Mouse (Mus musculus) erythroid progenitor cell, adult 5-6 weeks (primary cell): Measurements from ENCODE around the gene Qtrt1. TPM values are rescaled to one million over a fixed set of nuclear protein-coding genes. Genes with fewer than 3 reads are reported as not detected.
"Not testable (repeated sequence)": the region's sequence is repeated elsewhere in the genome, so short reads cannot be mapped to it uniquely, and the experiment has no call there.

Experiments
- ATAC-seq: replicated peaks from 2 replicates; pipeline ENCODE4 v1.8.0; 2016; ENCODE audit warnings: moderate number of reproducible peaks, mild to moderate bottlenecking, moderate TSS enrichment, inconsistent platforms; ENCODE audit not compliant: poor library complexity, low FRiP score, severe bottlenecking
- total RNA-seq, 2 experiments: library from RNA; stranded (forward) in 1 of 2; stranded (reverse) in 1 of 2; fragments of 150-400 nt in 1 of 2; fragments of 186-747, 209-891 nt in 1 of 2; gene quantifications; 2 replicates each; pipeline versions ENCODE4 v1.2.3 to v1.2.4; 2015 to 2017; ENCODE audit warnings: low replicate concordance in 2 of 2

Qtrt1 gene
- total RNA-seq, 2 experiments from 2014 or later: 0.98 TPM; not detected in 1

DNA sequence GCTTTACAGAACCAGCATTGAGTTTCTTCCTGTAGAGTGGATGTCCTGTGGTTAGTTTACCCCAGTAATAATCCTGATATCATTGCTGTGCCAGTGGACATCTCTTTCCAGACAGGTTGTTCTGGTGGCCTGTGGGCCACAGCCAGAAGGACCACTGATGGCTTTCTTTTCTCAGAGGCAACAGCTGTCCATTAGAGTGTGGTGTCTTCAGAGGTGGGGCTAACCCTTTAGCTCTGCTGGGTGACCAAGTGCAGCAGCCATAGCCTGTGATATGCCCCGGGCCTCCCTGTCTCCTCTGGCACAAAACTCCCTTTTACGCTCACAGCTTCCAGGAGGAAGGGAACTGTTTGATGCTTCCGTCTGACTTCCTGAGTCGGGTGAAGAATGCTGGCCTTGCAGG lies 32.9 kb downstream of the Qtrt1 start:
- ATAC-seq: no peak

DNA sequence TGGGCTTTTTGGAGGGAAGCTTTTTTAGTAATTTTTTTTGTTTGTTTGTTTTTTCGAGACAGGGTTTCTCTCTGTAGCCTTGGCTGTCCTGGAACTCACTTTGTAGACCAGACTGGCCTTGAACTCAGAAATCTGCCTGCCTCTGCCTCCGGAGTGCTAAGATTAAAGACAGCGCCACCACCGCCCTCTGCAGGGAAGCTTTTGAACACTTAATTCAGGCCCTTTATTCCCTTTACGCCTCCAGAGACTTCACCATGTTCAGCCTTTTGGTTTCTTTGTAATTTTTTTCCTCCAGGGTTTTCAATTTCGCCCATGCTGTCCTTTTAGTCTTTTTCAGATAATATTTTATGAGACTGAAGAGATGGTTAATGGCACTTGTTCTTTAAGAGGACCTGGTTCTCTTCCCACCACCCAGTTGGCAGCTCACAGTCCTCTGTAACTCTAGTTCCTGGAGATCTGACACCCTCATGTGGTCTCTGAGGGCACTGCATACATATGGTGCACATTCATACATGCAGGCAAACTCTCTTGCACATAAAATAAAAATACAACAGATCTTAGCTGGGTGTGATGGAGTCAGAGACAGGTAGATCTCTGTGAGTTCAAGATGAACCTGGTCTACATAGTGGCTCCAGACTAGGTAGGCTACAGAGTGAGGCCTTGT lies 33.6 kb downstream of the Qtrt1 start:
- no peak for ATAC-seq

DNA sequence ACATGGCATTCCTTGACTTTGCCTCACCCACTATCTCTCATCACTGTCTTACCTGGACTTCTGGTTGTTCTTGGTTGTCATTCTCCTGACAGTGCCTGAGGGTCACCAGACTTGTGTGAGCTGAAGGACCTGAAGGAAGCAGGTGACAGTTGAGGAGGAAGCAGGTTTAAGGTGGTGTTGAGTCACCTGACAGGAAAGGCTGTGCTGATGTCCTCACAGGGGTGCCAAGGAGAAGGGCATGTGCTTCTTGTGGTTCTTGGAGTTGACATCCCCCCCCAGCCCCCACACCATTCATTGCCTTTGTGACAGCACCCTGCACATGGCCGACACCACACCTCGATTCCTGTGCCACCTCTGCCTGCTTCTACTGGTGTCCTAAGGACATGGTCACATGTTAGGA lies 36.1 kb downstream of the Qtrt1 start:
- ATAC-seq: no peak

DNA sequence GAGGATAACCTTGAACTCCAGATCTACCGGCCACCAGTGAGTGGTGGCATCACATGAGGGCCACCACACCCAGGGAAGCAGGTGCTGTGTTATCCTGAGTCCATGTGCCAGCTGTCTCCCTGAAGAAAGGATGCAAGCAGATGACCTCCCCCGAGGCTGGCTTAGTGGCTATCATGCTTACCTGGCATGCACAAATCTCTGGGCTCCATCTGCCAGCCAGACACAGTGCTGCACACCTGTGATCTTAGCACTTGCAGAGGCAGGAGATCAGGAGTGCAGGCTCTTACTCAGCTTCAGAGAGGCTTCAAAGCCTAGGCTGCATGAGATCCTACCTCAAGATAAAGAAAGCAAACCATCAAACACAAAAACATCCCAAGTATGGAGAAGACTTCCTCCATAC lies 38.1 kb downstream of the Qtrt1 start:
- ATAC-seq: no peak

DNA sequence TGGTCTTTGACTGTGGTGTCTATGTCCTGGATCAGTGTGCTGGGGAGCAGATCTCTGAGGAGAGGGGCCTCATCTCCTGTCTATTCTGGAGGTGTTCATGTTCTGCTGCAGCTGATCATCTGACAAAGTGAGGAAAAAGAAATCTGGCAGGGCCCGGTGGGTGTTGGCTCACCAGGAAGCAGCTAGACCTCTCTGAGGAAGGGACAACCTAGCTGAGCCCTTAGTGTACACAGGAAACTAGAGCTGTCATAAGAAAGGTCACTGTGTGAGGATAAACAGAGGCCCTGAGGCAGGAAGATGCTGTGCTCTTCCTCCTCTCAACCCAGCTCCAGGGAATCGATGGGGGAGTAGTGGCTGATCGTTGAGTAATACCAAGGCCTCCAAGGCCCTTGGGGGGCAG lies 38.6 kb downstream of the Qtrt1 start:
- ATAC-seq: no peak

DNA sequence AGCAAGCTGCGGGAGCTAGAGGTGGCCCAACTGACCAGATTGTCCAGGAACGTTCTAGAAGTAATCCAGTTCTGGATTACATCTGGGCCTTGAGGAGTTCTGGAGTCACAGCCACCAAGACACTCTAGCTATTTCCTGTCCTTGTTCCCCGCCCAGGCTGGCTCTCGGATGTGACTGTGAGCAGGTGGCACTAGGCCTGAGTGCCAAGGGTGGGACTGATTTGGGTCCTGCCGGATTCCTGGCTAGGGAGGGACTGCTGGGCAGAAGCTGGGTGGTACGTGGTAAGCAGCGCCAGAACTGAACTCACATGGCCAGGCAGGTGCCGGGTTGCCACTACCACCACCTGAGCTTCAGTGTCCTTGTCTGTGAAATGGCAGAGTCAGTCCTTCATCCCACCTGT lies 39.8 kb downstream of the Qtrt1 start:
- ATAC-seq: no peak

DNA sequence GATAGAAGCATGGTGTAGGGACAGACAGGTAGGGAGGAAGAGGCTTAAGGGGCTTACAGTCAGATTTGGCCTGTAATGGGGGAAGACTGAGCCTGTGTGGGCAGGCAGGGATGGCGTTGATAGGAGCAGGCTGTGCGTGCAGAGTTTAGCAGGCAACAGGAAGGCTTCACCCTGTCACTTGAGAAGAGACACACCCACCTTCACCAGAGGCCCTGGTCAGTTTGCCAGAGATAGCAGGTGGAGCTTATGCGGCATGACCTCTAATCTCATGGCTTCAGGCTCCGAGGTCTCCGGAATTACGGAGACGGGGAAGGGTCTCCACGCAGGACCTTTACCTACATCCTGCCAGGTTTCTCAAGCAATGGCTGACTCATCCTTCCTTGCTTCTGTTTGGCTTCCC lies 40.2 kb downstream of the Qtrt1 start:
- peak; percentile 50 for ATAC-seq

DNA sequence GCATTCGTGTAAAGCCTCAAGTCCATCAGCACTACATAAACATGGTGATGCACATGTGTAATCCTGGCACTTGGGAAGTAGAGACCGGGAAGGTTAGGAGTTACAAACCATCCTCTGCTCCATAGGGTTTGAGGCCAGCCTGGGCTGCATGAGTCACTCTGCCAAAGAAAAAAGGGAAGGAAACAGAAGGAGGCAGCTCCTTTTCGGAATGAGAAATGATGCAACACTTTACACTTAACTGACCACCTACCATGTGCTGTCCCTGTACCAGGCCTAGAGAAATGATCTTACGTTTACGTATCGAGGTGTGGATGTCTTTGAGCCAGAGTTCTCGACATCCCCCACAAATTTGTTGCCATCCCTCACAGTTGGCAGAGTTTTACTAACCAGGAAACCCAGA lies 41.4 kb downstream of the Qtrt1 start:
- ATAC-seq: no peak

DNA sequence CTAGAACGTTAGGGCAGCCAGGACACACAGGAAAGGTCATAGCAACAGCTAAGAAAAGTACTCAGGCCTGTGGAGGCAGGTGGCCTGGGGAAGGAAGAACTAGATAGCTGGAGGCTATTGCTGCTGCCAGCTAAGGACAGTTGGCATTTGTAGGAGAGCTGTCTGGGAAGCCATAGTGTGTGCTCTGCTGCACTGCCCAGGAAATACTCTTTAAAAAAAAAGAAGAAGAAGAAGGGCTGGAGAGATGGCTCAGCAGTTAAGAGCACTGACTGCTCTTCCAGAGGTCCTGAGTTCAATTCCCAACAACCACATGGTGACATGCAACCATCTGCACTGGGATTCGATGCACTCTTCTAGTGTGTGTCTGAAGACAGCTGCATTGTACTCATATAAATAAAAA lies 41.8 kb downstream of the Qtrt1 start:
- ATAC-seq: no peak

DNA sequence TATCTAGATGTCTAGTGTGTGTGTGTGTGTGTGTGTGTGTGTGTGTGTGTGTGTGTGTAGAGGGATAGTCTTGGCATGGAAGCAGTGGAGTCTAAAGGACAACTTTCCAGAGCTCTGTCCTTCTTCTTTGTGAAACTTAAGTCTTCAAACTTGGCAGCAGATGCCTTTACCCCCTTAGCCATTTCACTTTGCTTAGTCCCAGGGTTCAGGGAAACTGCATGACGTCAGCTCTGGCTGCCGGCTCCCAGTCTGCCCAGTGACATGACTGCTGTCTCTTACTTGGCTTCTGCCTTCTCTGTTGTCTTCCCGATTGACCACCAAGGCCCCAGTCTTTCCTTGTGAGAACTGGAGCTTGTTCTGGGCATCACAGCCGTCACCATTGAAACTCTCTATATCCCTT lies 42.9 kb downstream of the Qtrt1 start:
- ATAC-seq: no peak

DNA sequence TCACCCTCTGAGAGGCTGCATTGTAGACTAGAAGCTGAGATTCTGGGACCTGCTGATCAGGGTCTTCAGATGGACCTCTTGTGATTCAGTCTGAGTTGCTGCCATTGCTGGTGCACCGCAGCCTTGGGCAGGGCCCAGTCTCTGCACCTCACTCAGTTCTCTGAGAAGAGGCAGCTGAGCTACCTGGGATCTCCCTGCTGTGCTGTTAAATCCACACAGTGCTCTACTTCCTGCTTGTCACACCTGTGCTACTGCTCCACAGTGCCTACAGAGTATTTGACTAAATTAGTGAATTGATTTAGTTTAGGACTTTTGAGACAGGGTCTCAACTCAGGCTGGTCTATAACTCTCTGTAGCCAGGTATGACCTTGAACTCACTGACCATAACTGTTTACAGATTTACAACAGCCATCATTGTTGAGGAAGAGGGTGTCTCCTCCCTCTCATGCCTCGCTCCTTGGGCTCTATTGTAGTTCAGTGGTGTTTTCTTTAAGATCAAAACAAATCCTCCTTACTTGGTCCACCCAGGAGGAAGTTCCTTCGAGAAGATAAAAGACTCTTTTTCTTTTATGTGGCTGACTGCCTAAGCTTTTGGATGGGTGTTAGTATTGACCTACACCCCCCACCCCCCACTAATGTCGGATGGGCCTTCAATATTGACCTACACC lies 43.6 kb downstream of the Qtrt1 start:
- ATAC-seq: no peak

DNA sequence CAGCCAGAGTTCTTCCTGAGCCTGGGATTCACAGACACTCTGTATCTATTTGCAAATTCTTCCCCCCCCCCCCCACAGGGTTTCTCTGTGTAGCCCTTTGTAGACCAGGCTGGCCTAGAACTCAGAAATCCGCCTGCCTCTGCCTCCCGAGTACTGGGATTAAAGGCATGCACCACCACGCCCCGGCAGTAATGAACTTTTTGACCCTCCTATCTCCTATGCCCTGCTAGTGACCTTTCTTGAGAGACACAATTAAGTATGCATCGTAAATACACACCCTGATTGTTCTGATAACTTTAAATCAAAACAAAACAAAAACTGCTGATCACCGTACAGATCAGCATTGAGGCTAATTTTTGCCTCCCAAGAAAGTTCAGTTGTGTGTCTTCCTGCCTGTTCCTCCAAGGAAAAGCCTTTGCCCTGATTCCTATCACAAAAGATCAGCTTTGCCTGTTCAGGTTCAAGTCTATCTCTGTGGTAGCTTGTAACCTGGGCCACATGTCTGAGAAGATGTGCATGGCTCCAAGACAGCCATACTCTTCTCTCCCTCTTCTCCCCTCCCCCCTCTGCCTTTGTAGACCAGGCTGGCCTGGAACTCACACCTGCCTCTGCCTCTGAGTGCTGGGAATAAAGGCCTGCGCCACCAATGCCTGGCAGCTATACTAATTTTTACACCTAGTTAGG lies 44.8 kb downstream of the Qtrt1 start:
- no peak for ATAC-seq

DNA sequence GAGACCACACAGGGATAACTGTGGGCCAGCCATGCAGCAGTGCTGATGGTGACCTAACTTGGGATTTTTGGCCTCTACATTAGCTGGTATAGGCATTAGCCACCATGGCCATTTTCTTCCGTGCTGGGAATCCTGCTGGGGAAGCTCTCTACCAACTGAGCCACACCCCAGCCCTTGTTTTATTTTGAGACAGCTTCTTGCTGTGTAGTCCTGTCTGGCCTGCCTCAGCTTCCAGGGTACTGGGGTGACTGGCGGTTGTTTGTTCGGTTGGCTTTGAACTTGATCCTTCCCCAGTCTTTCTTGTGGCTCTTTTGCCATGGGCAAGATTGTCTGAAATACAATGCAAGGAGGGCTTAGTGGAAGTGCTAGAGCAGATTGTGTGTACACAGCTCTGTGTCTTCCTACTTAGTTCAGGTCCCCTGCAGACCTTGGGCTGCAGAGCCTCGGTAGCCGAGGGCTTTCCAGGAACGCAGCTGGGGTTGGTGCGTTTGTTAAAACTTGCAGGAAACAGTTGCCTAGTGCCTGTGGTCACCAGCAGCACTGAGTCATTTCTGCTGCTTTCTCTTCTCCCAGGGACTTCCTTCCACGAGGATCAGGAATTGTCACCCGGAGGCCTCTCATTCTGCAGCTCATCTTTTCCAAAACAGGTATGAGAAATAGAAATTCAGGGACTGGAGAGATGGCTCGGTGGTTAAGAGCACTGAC lies 45.4 kb downstream of the Qtrt1 start:
- no peak for ATAC-seq

DNA sequence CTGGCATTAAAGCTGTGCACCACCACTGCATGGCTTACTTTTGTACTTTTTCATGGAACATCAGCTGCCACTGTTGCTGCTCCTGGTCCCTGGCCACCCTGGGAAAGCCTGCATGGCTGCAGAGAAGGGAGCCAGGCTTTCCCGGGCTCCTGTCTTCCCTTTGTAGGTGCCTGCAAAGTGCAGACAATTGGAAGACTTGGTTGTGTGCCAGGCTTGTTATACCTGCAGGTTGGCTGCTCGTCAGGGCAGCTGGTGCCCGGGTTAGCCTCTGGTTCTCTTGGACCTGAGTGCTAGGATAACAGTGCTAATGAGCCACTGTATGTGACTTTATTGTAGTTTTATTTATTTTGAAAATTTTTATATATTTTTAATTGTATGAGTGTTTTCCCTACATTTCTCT lies 47.2 kb downstream of the Qtrt1 start:
- ATAC-seq: no peak

DNA sequence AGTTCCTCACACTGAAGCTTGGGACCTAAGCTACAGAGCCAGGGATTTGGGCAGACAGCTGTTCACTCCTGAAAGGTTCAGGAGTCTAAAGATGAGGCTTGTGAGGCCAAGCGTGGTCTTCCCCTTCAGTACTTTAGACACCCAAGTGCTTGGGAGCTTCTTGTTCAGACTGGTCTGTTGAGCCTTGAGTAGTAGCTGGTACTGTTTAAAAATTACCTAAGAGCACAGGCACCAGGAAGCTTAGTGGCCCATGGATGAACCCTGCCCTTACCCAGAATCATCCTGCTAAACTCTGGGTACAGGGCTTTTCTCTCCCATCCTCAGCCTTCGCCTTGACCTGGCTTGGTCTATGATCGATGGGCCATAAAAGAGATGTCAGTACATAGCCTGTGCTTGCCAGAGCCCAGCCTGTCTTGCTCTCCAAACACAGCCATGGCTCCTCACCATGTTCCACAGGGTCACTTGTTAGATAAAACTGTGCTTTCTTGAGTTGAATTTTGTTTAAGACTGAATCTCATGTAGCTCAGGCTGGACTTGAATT lies 48.8 kb downstream of the Qtrt1 start:
- ATAC-seq: no peak

DNA sequence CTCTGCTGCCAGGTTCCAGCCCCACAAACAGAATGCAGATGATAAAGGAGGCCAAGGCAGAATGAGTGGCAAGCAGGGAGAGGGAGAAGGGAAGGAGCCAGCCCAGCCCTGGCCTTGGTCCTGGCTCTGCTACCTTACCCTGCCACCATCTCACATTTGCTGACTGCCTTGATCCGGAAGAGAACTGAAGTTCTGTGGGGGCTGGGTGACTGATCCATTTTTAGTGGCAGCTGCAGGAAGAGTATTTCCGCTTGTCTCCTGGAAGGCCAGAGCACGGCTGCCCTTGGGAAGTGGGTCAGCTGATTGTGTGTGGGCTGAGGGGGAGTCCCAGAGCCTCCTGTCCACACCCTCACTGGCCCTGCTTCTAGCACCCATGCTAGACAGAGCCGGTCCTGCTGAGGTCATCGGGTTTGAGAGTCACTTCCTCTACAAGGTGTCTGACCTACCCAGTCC lies 51.5 kb downstream of the Qtrt1 start:
- no peak for ATAC-seq

DNA sequence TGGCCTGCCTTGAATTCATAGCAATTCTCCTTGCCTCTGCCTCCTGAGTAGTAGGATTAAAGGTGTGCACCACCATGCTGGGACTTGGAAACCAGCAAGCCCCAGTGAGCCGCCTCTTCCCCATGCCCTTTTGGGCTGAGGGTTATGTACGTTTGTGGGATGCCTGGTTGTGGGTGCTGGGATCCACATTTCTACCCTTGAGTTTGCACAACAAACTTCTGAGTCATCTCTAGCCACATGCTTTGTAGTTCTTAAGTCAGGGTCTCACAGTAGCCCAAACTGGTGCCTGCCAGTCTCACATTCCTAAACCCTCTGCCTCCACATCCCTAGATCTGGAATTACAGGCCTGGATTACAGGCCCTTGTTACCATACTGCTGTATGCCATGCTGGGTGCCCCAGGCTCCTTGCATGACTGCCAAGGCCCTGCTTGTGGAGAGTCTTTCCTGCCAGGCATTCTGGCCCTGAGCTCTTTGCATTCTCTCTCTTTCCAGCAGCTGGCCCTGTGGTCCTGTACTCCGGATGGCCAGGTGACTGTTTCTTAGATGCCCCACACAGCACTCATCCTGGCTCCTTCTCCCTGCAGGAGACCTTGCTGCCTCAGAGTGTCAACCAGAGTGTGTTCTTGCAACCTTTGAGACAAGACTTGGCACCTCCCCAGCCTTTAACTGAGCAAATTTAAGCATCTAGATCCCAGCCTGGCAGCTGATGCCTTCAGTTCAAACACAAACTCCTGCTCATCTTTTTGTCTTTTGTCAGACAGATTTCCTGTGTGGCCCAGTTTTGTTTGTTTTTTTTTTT lies 52.3 kb downstream of the Qtrt1 start:
- no peak for ATAC-seq

DNA sequence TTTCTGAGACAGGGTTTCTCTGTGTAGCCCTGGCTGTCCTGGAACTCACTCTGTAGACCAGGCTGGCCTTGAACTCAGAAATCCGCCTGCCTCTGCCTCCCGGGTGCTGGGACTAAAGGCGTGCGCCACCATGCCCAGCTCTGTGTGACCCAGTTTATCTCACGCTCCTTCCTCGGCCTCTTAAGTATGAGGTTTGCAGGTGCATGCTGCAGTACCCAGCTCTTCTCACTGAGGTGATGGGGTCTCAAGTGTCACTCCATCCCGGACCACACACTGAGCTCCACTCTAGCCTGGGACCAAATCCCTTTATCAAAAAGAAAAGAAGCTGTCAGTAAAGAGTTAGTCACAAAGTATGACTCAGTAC lies 52.9 kb downstream of the Qtrt1 start:
- not testable (repeated sequence) for ATAC-seq
